26 mouse cellular contexts compared by ENCODE assay signal in the genomic region with DNA sequence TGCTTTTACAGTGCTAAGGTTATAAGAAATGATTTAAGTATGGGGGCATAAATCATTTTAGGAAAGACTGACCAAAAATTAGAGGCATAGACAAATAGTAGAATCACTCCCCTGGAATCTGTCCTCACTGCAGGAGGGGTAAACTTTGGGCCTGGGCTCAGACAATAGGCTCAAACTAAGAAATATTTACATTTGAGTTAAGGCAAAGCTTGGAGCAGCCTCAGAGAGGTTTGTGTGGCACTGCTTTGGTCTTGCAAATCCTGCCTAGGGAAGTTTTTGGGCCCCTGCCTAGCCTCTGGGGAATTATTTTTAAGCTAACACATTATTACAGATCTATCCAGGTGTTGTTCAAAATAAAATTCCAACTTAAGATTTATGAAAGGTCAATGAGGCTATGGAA. TPM values are rescaled to one million over a fixed set of nuclear protein-coding genes. Genes with fewer than 3 reads are reported as not detected.
A peak's percentile ranks its signal among the peaks of the same experiment; 100 is the strongest.
DNase-seq lines count a peak whose midpoint lies in the region; ATAC-seq lines count a peak whose summit lies in the region.
"Had no signal": no experiment of that assay in that cellular context is flagged by ENCODE, and none has a peak within 500 bp of the region (broad histone marks: within the 10 kb centered on the region; RNA-seq: fewer than 3 reads in every experiment).

No protein-coding gene starts in this region.

- no peak overlapping the region for H3K4me2 ChIP-seq in neural tube, embryonic 15.5 days
- H3K4me2 ChIP-seq: embryonic facial prominence, embryonic 12.5 days; forebrain, embryonic 13.5 days; forebrain, embryonic 15.5 days had no signal

- no peak overlapping the region for H3K4me3 ChIP-seq in neural tube, embryonic 15.5 days (replicated peaks)
- H3K4me3 ChIP-seq: embryonic facial prominence, embryonic 10.5 days; embryonic facial prominence, embryonic 12.5 days; forebrain, embryonic 13.5 days; forebrain, embryonic 15.5 days had no signal

- DNase-seq in ES-CJ7 (ENCODE audit: low read depth, low spot score) (peak; percentile 69), R1 (ENCODE audit: low read depth, low spot score) (peak; percentile 87)
- no peak for DNase-seq in heart, postnatal 10 days
- no peak for DNase-seq in heart, postnatal 14 days
- DNase-seq: adrenal gland, adult 8-10 months; adrenal gland, postnatal 14 days; adrenal gland, postnatal 36 days; cerebellum, adult 11-12 months; cerebellum, adult 2 months; cerebellum, adult 9-10 months; cerebellum, postnatal 10 days; cerebellum, postnatal 25 days; forebrain, postnatal 0 days had no signal

- no peak overlapping the region for H3K9ac ChIP-seq in neural tube, embryonic 15.5 days (replicated peaks)
- H3K9ac ChIP-seq: embryonic facial prominence, embryonic 12.5 days; forebrain, embryonic 13.5 days; forebrain, embryonic 15.5 days; forebrain, postnatal 0 days had no signal

- H3K9me3 ChIP-seq in neural tube, embryonic 15.5 days (replicated peaks): no peaks in the 10 kb centered on the region
- H3K9me3 ChIP-seq: embryonic facial prominence, embryonic 10.5 days; embryonic facial prominence, embryonic 12.5 days; forebrain, embryonic 13.5 days; forebrain, embryonic 15.5 days; G1E had no signal

- H3K27ac ChIP-seq in neural tube, embryonic 15.5 days (replicated peaks): no peak overlapping the region
- H3K27ac ChIP-seq: embryonic facial prominence, embryonic 10.5 days; embryonic facial prominence, embryonic 12.5 days; forebrain, embryonic 13.5 days; forebrain, embryonic 15.5 days had no signal

- H3K27me3 ChIP-seq in neural tube, embryonic 15.5 days (replicated peaks): no peaks in the 10 kb centered on the region
- H3K27me3 ChIP-seq: embryonic facial prominence, embryonic 12.5 days; forebrain, embryonic 13.5 days; forebrain, embryonic 15.5 days; Patski had no signal

- no peaks in the 10 kb centered on the region for H3K4me1 ChIP-seq in neural tube, embryonic 15.5 days
- H3K4me1 ChIP-seq: embryonic facial prominence, embryonic 10.5 days; embryonic facial prominence, embryonic 12.5 days; forebrain, embryonic 13.5 days; forebrain, embryonic 15.5 days had no signal

- intact Hi-C loops in heart, postnatal 10 days (cut with DNase I): no loop called here
- intact Hi-C loops in heart, postnatal 14 days (cut with DNase I): no loop called here

- ATAC-seq in neural tube, embryonic 15.5 days (ENCODE audit: low FRiP score): no peak
- ATAC-seq: activated CD4-positive, CD25-positive, alpha-beta regulatory T cell, adult 4 months; forebrain, embryonic 13.5 days; forebrain, embryonic 15.5 days; forebrain, postnatal 0 days; Patski had no signal

- H3K36me3 ChIP-seq in neural tube, embryonic 15.5 days: no peaks in the 10 kb centered on the region
- H3K36me3 ChIP-seq: embryonic facial prominence, embryonic 10.5 days; embryonic facial prominence, embryonic 12.5 days; forebrain, embryonic 15.5 days; G1E had no signal

RNA-seq across cellular contexts. Expression of a gene that starts 5.5 kb away (rescaled TPM):
- total RNA-seq in heart, postnatal 10 days (2021): not detected
- not detected in 2 replicates for polyA plus RNA-seq in neural tube, embryonic 15.5 days (2015; fragmentation: Nextera tagmentation; extraction: Ambion mirVana)
- not detected for total RNA-seq in heart, postnatal 14 days (2021)
- total RNA-seq: adrenal gland, adult 18-20 months; adrenal gland, adult 8-10 months; adrenal gland, postnatal 14 days; adrenal gland, postnatal 36 days; forebrain, postnatal 0 days; G1E had no signal
- polyA plus RNA-seq: cerebellum, adult 2 months; cortical plate, adult 2 months; embryonic facial prominence, embryonic 10.5 days; embryonic facial prominence, embryonic 12.5 days; embryonic facial prominence, embryonic 14.5 days; forebrain, embryonic 11.5 days; forebrain, embryonic 13.5 days; forebrain, embryonic 15.5 days; forebrain, postnatal 0 days; G1E; Patski had no signal

RNA-seq across cellular contexts. Expression of a gene that starts 22.3 kb away (rescaled TPM):
- total RNA-seq in heart, postnatal 10 days (2021): not detected
- polyA plus RNA-seq in neural tube, embryonic 15.5 days (2015; fragmentation: Nextera tagmentation; extraction: Ambion mirVana): not detected in 2 replicates
- not detected for total RNA-seq in heart, postnatal 14 days (2021)
- total RNA-seq: adrenal gland, adult 18-20 months; adrenal gland, adult 8-10 months; adrenal gland, postnatal 14 days; adrenal gland, postnatal 36 days; forebrain, postnatal 0 days had no signal
- polyA plus RNA-seq: activated CD4-positive, CD25-positive, alpha-beta regulatory T cell, adult 4 months; cerebellum, adult 2 months; cortical plate, adult 2 months; embryonic facial prominence, embryonic 10.5 days; embryonic facial prominence, embryonic 12.5 days; embryonic facial prominence, embryonic 14.5 days; forebrain, embryonic 11.5 days; forebrain, embryonic 13.5 days; forebrain, embryonic 15.5 days; forebrain, postnatal 0 days; G1E; Patski had no signal

RNA-seq across cellular contexts. Expression of a gene that starts 23.7 kb away (rescaled TPM):
- not detected for total RNA-seq in heart, postnatal 10 days (2021)
- polyA plus RNA-seq in neural tube, embryonic 15.5 days (2015; fragmentation: Nextera tagmentation; extraction: Ambion mirVana): not detected in 2 replicates
- not detected for total RNA-seq in heart, postnatal 14 days (2021)
- total RNA-seq: adrenal gland, adult 18-20 months; adrenal gland, adult 8-10 months; adrenal gland, postnatal 14 days; adrenal gland, postnatal 36 days; forebrain, postnatal 0 days; G1E had no signal
- polyA plus RNA-seq: activated CD4-positive, CD25-positive, alpha-beta regulatory T cell, adult 4 months; C2C12; cerebellum, adult 2 months; cortical plate, adult 2 months; embryonic facial prominence, embryonic 10.5 days; embryonic facial prominence, embryonic 12.5 days; embryonic facial prominence, embryonic 14.5 days; forebrain, embryonic 11.5 days; forebrain, embryonic 13.5 days; forebrain, embryonic 15.5 days; forebrain, postnatal 0 days; G1E; Patski had no signal

RNA-seq across cellular contexts. Expression of a gene that starts 39.1 kb away (rescaled TPM):
- not detected for total RNA-seq in heart, postnatal 10 days (2021)
- not detected in 2 replicates for polyA plus RNA-seq in neural tube, embryonic 15.5 days (2015; fragmentation: Nextera tagmentation; extraction: Ambion mirVana)
- total RNA-seq in heart, postnatal 14 days (2021): not detected
- total RNA-seq: adrenal gland, adult 18-20 months; adrenal gland, adult 8-10 months; adrenal gland, postnatal 14 days; adrenal gland, postnatal 36 days; forebrain, postnatal 0 days had no signal
- polyA plus RNA-seq: activated CD4-positive, CD25-positive, alpha-beta regulatory T cell, adult 4 months; C2C12; cerebellum, adult 2 months; cortical plate, adult 2 months; embryonic facial prominence, embryonic 10.5 days; embryonic facial prominence, embryonic 12.5 days; forebrain, embryonic 11.5 days; forebrain, embryonic 13.5 days; forebrain, embryonic 15.5 days; forebrain, postnatal 0 days; G1E; Patski had no signal

RNA-seq across cellular contexts. Expression of a gene that starts 46.9 kb away (rescaled TPM):
- total RNA-seq in heart, postnatal 10 days (2021): not detected
- polyA plus RNA-seq in neural tube, embryonic 15.5 days (2015; fragmentation: Nextera tagmentation; extraction: Ambion mirVana): not detected in 2 replicates
- not detected for total RNA-seq in heart, postnatal 14 days (2021)
- total RNA-seq: adrenal gland, adult 18-20 months; adrenal gland, adult 8-10 months; adrenal gland, postnatal 14 days; adrenal gland, postnatal 36 days; forebrain, postnatal 0 days; G1E had no signal
- polyA plus RNA-seq: activated CD4-positive, CD25-positive, alpha-beta regulatory T cell, adult 4 months; C2C12; cerebellum, adult 2 months; cortical plate, adult 2 months; embryonic facial prominence, embryonic 10.5 days; embryonic facial prominence, embryonic 12.5 days; embryonic facial prominence, embryonic 14.5 days; forebrain, embryonic 11.5 days; forebrain, embryonic 13.5 days; forebrain, embryonic 15.5 days; forebrain, postnatal 0 days; G1E; Patski had no signal

Comparison
In these comparisons a context has a peak if more than half of its experiments do, and no peak if none do; other contexts are left out.
1. DNase-seq: peak in ES-CJ7 (single experiment) and R1 (single experiment); none in heart, postnatal 10 days (0 of 2) and heart, postnatal 14 days (0 of 2).